Mouse (Mus musculus): ENCODE measurements around the gene Ccdc14.
A peak's percentile ranks its signal among the peaks of the same experiment; 100 is the strongest.
"Not testable (repeated sequence)": the region's sequence is repeated elsewhere in the genome, so short reads cannot be mapped to it uniquely, and the experiment has no call there.

Ccdc14 gene

GRCm38 (mm10) chr16:34690334-34691144 is at the start of gene Ccdc14:
Gene Ccdc14 (plus strand): TSS chr16:34690616.
- DNase-seq (ENCODE audit: low spot score): peak; percentile 82

DNA sequence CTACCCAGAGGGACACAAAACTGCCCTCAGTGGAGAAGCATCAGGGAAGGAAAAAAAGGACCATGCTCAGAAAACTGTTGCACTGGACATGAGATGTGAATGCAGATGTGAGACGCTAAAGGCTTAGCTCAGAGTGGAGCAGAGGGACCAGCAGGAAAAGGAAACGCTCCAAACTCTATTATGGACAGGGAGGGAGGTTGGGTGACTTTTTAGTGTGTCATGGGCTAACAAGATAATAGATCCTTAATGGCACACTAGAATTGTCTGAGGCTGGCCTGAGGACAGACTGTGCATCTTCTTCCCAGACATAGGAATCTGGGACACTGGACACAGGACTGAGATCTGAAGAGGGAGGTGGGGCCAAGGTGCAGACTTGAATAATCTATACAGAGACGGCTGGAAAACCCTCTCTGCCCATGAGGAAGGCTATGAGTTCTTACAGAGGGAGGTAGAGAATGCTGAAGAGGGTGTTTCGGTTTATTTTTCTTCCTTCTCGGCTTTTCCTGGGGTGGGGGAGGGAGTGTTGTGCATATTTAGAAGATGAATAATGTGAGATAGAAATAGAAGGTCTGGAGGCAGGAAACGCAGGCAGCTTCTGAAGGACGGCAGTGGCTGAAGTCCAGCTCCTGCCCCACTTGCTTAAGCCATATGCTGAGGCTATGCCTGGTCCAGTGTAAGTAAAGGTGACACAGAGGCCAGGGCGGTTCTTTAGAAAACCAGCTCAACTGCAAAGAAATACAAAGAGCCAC is 46.7 kb upstream of the Ccdc14 start:
- DNase-seq (ENCODE audit: low spot score): no peak

GRCm38 (mm10) chr16:34649621-34650020 is 40.8 kb upstream of the Ccdc14 start, which contains the start of gene Ropn1:
Gene Ropn1 (plus strand): TSS chr16:34649921.
- DNase-seq (ENCODE audit: low spot score): no peak

DNA sequence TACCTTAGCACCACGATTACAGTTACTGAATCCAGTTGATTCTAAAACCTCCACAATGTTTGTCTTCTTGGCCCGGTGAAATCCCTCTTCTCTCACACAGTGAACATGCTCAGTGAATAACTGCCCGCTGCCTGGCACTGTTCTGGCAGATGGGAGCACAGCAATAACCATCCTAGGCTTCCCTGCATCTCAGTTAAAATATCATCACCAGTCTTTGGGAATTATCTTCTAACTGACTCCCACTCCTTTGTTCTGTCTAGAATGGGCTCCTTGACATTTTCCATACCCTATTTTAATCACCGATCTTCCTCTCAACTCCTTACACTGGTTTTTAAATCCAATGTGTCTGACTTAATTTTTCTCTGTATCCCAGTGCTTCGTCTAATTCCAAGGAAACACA is 37.4 kb upstream of the Ccdc14 start:
- DNase-seq (ENCODE audit: low spot score): no peak

DNA sequence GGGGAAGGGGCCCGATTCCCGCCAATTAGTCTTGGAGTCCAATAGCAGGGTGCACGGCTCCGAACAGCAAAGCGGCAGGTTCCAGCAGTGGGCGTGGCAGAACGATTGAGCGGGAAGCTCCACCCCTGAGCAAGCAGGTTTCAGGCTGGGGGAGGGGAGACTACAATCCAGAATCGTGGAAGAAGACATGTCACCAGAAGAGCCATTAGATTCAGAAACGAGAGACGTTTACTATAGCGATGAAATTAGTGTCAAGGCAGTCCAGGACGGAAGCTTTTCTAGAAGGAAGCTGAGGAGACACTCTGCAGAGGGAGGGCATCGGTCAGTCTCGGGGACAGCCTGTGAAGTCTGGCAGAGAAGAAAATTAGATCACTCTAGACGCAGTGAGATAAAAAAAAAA is 32.9 kb upstream of the Ccdc14 start:
- peak; percentile 35 for DNase-seq (ENCODE audit: low spot score)

- DNase-seq (ENCODE audit: low spot score): no peak
These were observed 32.4 kb upstream of the Ccdc14 start for GRCm38 (mm10) chr16:34657983-34658382.

DNA sequence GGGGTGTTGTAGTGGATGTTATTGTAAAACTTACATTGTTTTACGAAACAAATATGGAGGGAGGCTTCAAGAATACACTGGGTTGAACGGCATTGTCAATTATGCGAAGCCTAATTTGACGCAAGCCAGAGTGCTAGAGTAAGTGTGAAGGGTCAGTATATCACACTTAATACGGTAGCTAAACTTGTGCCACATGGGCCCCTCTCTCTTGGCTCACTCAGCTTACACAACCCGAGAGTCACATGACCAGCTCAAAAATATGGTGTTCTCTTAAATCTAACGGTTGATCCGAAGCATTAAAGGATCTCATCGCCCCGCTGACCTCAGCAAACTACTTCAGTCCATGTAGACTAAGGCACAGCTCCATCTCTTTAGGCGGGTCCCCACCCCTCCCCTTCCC is 32.0 kb upstream of the Ccdc14 start:
- DNase-seq (ENCODE audit: low spot score): no peak

GRCm38 (mm10) chr16:34664553-34664952 is 25.9 kb upstream of the Ccdc14 start:
- DNase-seq (ENCODE audit: low spot score): no peak

DNA sequence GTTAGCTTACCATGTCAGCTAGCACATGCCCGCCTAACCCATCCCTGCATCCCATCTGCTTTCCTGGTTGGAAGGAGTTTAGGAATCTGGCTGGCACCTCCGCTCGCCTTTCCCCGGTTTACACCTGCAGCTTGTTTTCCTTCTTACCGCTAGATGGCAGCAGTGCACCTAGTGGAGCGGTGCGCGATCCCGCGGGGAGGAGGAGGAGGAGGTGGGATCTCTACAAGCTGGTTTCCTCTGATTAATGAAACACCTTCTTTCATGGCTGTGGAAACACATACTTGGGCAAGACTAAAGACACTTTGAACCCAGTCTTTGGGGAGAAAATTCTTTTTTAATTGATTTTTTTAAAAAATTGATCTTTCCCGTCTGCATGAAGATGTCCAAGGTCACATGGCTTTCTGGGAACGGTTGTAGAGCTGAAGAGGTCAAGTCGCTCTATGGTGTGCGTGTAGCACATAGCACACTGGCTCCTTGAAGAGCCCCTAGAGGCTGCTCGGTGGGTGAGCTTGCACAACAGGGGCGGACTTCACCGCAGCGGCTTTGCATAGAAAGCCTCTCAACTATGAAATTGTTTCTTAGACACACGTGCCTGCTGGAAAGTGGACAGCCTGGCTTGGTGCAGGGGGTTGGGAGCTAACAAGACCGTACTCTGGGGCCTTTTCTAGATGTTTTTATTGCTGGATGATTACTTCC is 23.2 kb upstream of the Ccdc14 start:
- peak; percentile 62 for DNase-seq (ENCODE audit: low spot score)

DNA sequence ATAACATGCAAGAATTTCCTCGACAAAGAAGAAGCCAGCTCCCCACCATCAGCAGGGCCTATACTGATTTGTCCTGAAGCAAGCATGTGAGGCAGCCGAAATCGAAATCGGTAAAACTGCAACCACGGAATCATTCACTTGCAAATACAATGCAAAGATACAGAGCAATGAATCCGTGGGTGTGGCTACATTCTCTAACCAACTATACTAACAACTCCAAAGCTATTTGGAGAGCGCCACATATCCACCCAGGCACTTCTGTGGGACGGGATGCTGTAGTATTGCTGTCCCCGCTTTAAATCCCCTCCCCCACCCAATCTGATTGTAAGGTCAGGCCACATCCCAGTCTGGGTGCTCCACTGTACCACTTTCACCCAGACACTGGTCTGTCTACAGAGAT is 22.1 kb upstream of the Ccdc14 start:
- no peak for DNase-seq (ENCODE audit: low spot score)

DNA sequence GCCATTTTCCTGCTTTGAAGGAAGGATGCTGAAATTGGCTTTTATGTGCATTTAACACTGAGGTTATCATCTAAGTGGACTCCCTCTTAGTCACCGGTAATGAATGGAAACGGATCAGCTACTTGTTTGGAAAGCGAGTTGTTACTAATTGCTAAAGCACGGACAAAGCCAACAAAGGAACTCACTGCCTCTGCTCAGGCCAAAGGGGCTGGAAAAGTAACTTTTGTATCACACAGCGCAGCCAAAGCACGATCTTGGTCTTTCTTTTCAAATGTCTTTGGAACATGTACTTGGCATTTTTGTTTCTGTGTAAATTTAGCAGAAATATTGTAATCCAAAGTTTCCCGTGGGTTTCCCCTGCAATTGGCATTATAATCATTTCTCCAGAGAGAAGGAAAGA is 18.4 kb upstream of the Ccdc14 start:
- DNase-seq (ENCODE audit: low spot score): no peak

DNA sequence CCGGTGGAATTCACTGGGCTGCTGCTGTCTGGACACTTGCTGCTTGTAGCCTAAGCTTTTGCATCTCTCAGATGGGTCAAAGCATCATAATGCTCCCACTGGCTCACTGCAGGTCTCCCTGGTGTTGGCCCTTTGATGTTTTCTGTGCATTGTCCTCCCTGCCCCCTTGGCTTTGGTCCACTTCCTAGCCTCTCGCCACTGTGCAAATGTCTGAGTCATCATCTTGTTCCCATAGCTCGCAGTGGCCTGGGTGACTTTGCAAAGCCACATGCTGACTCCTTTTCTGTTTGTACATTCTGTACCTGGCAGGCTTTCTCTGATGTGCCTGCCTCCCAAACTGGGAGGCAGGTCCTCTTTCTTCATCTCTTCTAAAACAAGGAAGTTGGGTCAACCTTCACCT is 17.6 kb upstream of the Ccdc14 start:
- DNase-seq (ENCODE audit: low spot score): no peak

DNA sequence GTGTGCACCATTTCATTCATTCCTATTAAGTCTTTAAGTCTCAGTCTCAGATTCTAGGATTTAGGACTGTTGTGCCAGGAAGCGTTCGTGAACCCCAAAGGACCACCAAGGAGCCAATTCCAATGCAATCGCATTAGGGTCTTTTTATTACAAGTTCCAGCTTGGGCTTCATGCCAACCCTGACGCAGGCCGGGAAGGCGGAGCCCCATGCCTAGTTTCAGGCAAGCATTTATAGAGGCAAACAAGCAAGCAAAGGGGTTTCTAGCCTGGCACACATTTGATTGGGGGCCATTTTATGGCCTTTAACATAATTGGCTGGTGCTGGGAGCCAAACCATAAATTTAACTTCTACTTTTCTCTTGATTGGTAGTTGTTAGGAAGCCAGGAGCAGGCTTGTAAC is 16.1 kb upstream of the Ccdc14 start:
- DNase-seq (ENCODE audit: low spot score): no peak

- no peak for DNase-seq (ENCODE audit: low spot score)
These were observed 8.6 kb upstream of the Ccdc14 start for GRCm38 (mm10) chr16:34681823-34682222.

- DNase-seq (ENCODE audit: low spot score): no peak
These were observed 537 bp upstream of the Ccdc14 start for GRCm38 (mm10) chr16:34689879-34690278.

DNA sequence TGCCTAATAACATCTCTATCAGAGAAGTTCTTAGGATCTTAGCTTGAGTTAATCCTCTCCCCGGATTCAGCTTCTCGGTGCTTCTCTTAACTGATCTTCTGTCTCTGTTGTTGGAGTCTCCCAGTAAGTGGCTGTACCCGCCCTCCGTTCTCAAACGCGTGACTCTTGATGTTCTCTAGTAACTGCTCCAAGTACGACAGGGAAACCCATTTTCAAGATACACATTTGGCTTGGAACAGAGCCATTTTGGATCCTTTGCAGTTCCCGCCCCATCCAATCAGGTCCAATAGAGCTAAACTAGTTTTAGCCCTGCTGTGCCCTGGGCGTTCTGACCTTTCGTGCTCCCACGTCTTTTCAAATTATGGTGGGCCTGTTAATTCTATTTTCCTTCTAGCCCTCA is 740 bp downstream of the Ccdc14 start:
- DNase-seq (ENCODE audit: low spot score): no peak

- DNase-seq (ENCODE audit: low spot score): no peak
These were observed 4.1 kb downstream of the Ccdc14 start for GRCm38 (mm10) chr16:34694477-34694876.

GRCm38 (mm10) chr16:34698721-34699120 is 8.3 kb downstream of the Ccdc14 start:
- DNase-seq (ENCODE audit: low spot score): not testable (repeated sequence)

DNA sequence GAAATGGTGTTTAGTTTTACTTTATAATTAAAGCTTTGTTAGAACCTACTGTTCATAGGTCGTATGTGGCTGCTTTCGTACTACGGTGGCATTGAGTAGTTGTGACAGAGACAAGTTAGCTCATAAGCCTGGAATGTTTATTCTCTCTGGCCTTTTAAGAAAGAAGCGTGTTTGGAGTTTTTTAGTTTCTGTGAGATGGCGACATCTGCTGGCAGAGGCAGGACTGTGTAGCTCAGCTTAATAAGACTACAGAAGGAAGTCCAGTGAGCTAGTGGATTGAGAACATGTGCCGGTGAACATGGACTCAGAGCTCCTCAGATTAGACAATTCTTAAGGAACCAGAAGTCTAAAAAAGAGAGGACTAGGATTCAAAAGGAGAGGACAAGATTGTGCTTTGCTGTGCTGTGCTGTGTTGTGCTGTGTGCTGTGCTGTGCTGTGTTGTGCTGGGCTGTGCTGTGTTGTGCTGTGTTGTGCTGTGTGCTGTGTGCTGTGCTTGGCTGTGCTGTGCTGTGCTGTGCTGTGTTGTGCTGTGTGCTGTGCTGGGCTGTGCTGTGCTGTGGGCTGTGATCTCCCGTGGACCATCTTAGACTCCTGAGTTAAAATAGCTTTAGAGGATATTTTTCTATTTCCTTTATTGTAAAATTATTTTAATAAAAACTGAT is 9.9 kb downstream of the Ccdc14 start:
- DNase-seq (ENCODE audit: low spot score): peak; percentile 80

GRCm38 (mm10) chr16:34700828-34701216 is 10.4 kb downstream of the Ccdc14 start:
- no peak for DNase-seq (ENCODE audit: low spot score)

DNA sequence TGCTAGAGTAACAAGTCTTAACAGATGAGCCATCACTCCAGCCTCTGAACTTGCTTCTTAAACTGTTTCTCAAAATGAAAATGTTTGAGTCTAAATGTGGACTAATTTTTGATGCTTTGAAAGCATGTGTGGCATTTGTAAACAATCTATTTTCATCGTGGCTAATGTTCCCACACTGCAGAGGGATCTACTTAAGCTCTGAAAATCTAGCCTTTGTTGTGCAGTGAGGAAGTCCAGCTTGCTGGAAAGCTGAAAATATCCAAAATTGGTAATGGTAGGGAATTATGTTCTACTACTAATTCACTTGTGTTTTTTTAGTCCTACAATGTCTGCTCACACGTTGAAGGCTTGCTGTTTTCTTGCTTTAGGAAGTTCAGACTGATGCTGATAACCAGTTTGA is 15.6 kb downstream of the Ccdc14 start:
- DNase-seq (ENCODE audit: low spot score): no peak

- DNase-seq (ENCODE audit: low spot score): no peak
These were observed 16.1 kb downstream of the Ccdc14 start for GRCm38 (mm10) chr16:34706487-34706946.
